Mouse (Mus musculus) hindbrain, embryonic 14.5 days (tissue): ENCODE results near the gene Cngb1. TPM values are rescaled to one million over a fixed set of nuclear protein-coding genes. Genes with fewer than 3 reads are reported as not detected.

Experiments
- ATAC-seq: fragments of 200-750 bp; cut with Nextera tagmentation; 2 replicates; pipeline ENCODE4 v1.8.0; 2017; ENCODE audit warnings: moderate number of reproducible peaks, mild to moderate bottlenecking, moderate TSS enrichment, moderate library complexity; ENCODE audit not compliant: low FRiP score
- DNase-seq: peaks from one replicate; pipeline ENCODE4 v3.0.0-alpha.2; 2015; ENCODE audit warnings: low spot score
- H3K27ac ChIP-seq: fragments of 300-500 bp; sonication (generic); 2 replicates; pipeline ENCODE4 v1.5.1; 2014; ENCODE audit warnings: mild to moderate bottlenecking, moderate library complexity
- H3K27me3 ChIP-seq: fragments of 300-500 bp; sonication (generic); 2 replicates; pipeline ENCODE4 v1.6.1; 2014; ENCODE audit warnings: mild to moderate bottlenecking, low read length, mixed read lengths; ENCODE audit not compliant: control insufficient read depth, insufficient read depth
- H3K36me3 ChIP-seq: fragments of 300-500 bp; sonication (generic); replicated peaks from 2 replicates; pipeline ENCODE4 v1.6.1; 2014; ENCODE audit not compliant: control insufficient read depth, insufficient read depth
- H3K4me1 ChIP-seq: fragments of 300-500 bp; sonication (generic); replicated peaks from 2 replicates; pipeline ENCODE4 v1.6.1; 2014; ENCODE audit warnings: antibody characterized with exemption, low read length, mixed read lengths; ENCODE audit not compliant: control insufficient read depth, insufficient read depth
- H3K4me2 ChIP-seq: fragments of 300-500 bp; sonication (generic); replicated peaks from 2 replicates; pipeline ENCODE4 v1.6.1; 2014; ENCODE audit warnings: mild to moderate bottlenecking, moderate library complexity
- H3K4me3 ChIP-seq: fragments of 300-500 bp; sonication (generic); replicated peaks from 2 replicates; pipeline ENCODE4 v1.5.1; 2014; ENCODE audit warnings: mild to moderate bottlenecking, low read length
- H3K9ac ChIP-seq: fragments of 300-500 bp; sonication (generic); 2 replicates; pipeline ENCODE4 v1.6.1; 2014
- H3K9me3 ChIP-seq: fragments of 300-500 bp; sonication (generic); 2 replicates; pipeline ENCODE4 v1.6.1; 2016; ENCODE audit warnings: low read length; ENCODE audit not compliant: control insufficient read depth
- WGBS: fragments of 180-500 bp; shearing (Covaris S2); extraction: QIAGEN DNeasy Blood & Tissue Kit; methylation state at CpG from one replicate; pipeline ENCODE4 v1.1.7; 2014; 5-methylcytosine and 5-hydroxymethylcytosine counted together
- polyA plus RNA-seq: library from polyadenylated mRNA; unstranded; fragments of >200 nt; fragmentation: Nextera tagmentation; extraction: Ambion mirVana; gene quantifications from 2 replicates; pipeline ENCODE4 v1.2.1, GENCODE M21; 2014

Gene Cngb1
- polyA plus RNA-seq, 1 experiment from 2014 or later: 0.44 TPM

GRCm38 (mm10) chr8:95344668-95345067 is 38.3 kb upstream of the Cngb1 start:
- no peak for ATAC-seq
- Histone ChIP-seq H3K4me1 (peaks cover 20% of the 10 kb centered on the region), H3K4me3 (no peak overlapping the region), H3K9me3 (no peaks in the 10 kb centered on the region), H3K27ac (no peak overlapping the region), H3K36me3 (peaks cover 58% of the 10 kb centered on the region), H3K27me3 (no peaks in the 10 kb centered on the region), H3K4me2 (no peak overlapping the region), H3K9ac (no peak overlapping the region)
- 74% methylated on average over 6 of the region's 6 CpGs for WGBS
- DNase-seq: no peak

- H3K4me3 ChIP-seq: no peak overlapping the region
- H3K36me3 ChIP-seq: peaks cover 81% of the 10 kb centered on the region
- no peaks in the 10 kb centered on the region for H3K27me3 ChIP-seq
- H3K9me3 ChIP-seq: no peaks in the 10 kb centered on the region
- DNase-seq (no peak), ATAC-seq (no peak)
- H3K9ac ChIP-seq: no peak overlapping the region
- no peak overlapping the region for H3K4me2 ChIP-seq
- WGBS: 64% methylated on average over 5 of the region's 5 CpGs
- H3K27ac ChIP-seq: no peak overlapping the region
- H3K4me1 ChIP-seq: no peaks in the 10 kb centered on the region
These were observed 35.3 kb upstream of the Cngb1 start for GRCm38 (mm10) chr8:95341721-95342120.

- Histone ChIP-seq H3K4me1 (peaks cover 3% of the 10 kb centered on the region; the same call in 1 of the 2 replicates), H3K27ac (no peak overlapping the region), H3K9ac (no peak overlapping the region), H3K36me3 (peaks cover 52% of the 10 kb centered on the region), H3K4me3 (no peak overlapping the region), H3K9me3 (no peaks in the 10 kb centered on the region), H3K4me2 (no peak overlapping the region), H3K27me3 (no peaks in the 10 kb centered on the region)
- ATAC-seq: no peak
- DNase-seq: no peak
These were observed 30.0 kb upstream of the Cngb1 start for GRCm38 (mm10) chr8:95336363-95336762.

GRCm38 (mm10) chr8:95335706-95336105 is 29.3 kb upstream of the Cngb1 start:
- 85% methylated on average over 1 of the region's 1 CpGs for WGBS
- Histone ChIP-seq H3K36me3 (peaks cover 47% of the 10 kb centered on the region), H3K4me2 (no peak overlapping the region), H3K4me1 (peaks cover 4% of the 10 kb centered on the region), H3K27ac (no peak overlapping the region), H3K9ac (no peak overlapping the region), H3K9me3 (no peaks in the 10 kb centered on the region), H3K27me3 (no peaks in the 10 kb centered on the region), H3K4me3 (no peak overlapping the region)
- ATAC-seq (no peak), DNase-seq (no peak)

GRCm38 (mm10) chr8:95332437-95333199 is 26.2 kb upstream of the Cngb1 start:
- no peak for ATAC-seq
- Histone ChIP-seq H3K9ac (peak overlapping the region; percentile 88), H3K27me3 (no peaks in the 10 kb centered on the region), H3K4me1 (peaks cover 17% of the 10 kb centered on the region), H3K9me3 (no peaks in the 10 kb centered on the region), H3K27ac (peak overlapping the region; percentile 96), H3K4me2 (peak overlapping the region; percentile 72), H3K4me3 (peak overlapping the region; percentile 73), H3K36me3 (peaks cover 43% of the 10 kb centered on the region)
- WGBS: 27% methylated on average over 21 of the region's 21 CpGs
- no peak for DNase-seq

- H3K4me3 ChIP-seq: peak within 1 kb of the TSS; percentile 73
- peak within 1 kb of the TSS; percentile 72 for H3K4me2 ChIP-seq
- H3K36me3 ChIP-seq: peaks cover 43% of the 10 kb centered on the region
- peak; percentile 90 for DNase-seq
- peak; percentile 94 for ATAC-seq
- H3K9me3 ChIP-seq: no peaks in the 10 kb centered on the region
- no peaks in the 10 kb centered on the region for H3K27me3 ChIP-seq
- under 1% methylated on average over 74 of the region's 80 CpGs for WGBS
- peak within 1 kb of the TSS; percentile 88 for H3K9ac ChIP-seq
- H3K27ac ChIP-seq: peak within 1 kb of the TSS; percentile 96
- H3K4me1 ChIP-seq: peaks cover 17% of the 10 kb centered on the region
These were observed 25.5 kb upstream of the Cngb1 start, which contains the start of the genes Zfp319 and Usb1 for GRCm38 (mm10) chr8:95331720-95332436. Gene Zfp319, minus strand, starts transcription at chr8:95331950. Gene Usb1, plus strand, starts transcription at chr8:95332284.

- DNase-seq: peak; percentile 34
- 1% methylated on average over 38 of the region's 38 CpGs for WGBS
- peak overlapping the region; percentile 72 for H3K4me2 ChIP-seq
- peak; percentile 52 for ATAC-seq
- H3K9me3 ChIP-seq: no peaks in the 10 kb centered on the region
- H3K36me3 ChIP-seq: peaks cover 43% of the 10 kb centered on the region
- H3K27me3 ChIP-seq: no peaks in the 10 kb centered on the region
- peak overlapping the region; percentile 96 for H3K27ac ChIP-seq
- H3K9ac ChIP-seq: peak overlapping the region; percentile 88
- H3K4me3 ChIP-seq: peak overlapping the region; percentile 73
- peaks cover 17% of the 10 kb centered on the region for H3K4me1 ChIP-seq
These were observed 24.9 kb upstream of the Cngb1 start for GRCm38 (mm10) chr8:95331156-95331719.

GRCm38 (mm10) chr8:95330367-95330766 is 24.0 kb upstream of the Cngb1 start:
- DNase-seq (no peak), ATAC-seq (no peak)
- Histone ChIP-seq H3K9me3 (no peaks in the 10 kb centered on the region), H3K4me2 (peak overlapping the region; percentile 72), H3K4me1 (peaks cover 17% of the 10 kb centered on the region), H3K27ac (no peak overlapping the region), H3K36me3 (peaks cover 48% of the 10 kb centered on the region), H3K9ac (peak overlapping the region; percentile 88), H3K4me3 (peak overlapping the region; percentile 73), H3K27me3 (no peaks in the 10 kb centered on the region)
- WGBS: 94% methylated on average over 1 of the region's 1 CpGs

- no peak for DNase-seq
These were observed 21.6 kb upstream of the Cngb1 start for GRCm38 (mm10) chr8:95327866-95328465.

More at GRCm38 (mm10) chr8:95327866-95328465, 21.6 kb upstream of the Cngb1 start:
- no peak overlapping the region for H3K4me2 ChIP-seq
- no peaks in the 10 kb centered on the region for H3K9me3 ChIP-seq
- H3K27me3 ChIP-seq: no peaks in the 10 kb centered on the region
- H3K27ac ChIP-seq: no peak overlapping the region
- no peak overlapping the region for H3K9ac ChIP-seq
- peaks cover 59% of the 10 kb centered on the region for H3K36me3 ChIP-seq
- 87% methylated on average over 46 of the region's 46 CpGs for WGBS
- no peak for ATAC-seq
- H3K4me3 ChIP-seq: no peak overlapping the region
- peaks cover 17% of the 10 kb centered on the region for H3K4me1 ChIP-seq
